Mouse (Mus musculus): ENCODE results near the gene Rest. TPM values are rescaled to one million over a fixed set of nuclear protein-coding genes. Genes with fewer than 3 reads are reported as not detected.
"Not testable (repeated sequence)": the region's sequence is repeated elsewhere in the genome, so short reads cannot be mapped to it uniquely, and the experiment has no call there.

The Rest gene
- 9.8 and 9.9 TPM in 2 replicates for total RNA-seq (2014; rRNA removed)
- polyA plus RNA-seq (2012; rRNA removed), result 3.3 and 3.7 TPM in 2 replicates

- TF ChIP-seq POLR2A (IDR thresholded peaks at IDR 0.05; ENCODE audit: extremely low read depth, insufficient read depth, low read length), result peak; percentile 70; the same call in 1 of the 2 replicates
- TF ChIP-seq CTCF (IDR thresholded peaks at IDR 0.05; ENCODE audit: low read depth, low read length), result no peak
- Histone ChIP-seq H3K27ac (replicated peaks; ENCODE audit: insufficient read depth, low read depth, low read length) (peak within 1 kb of the TSS; percentile 76), H3K4me1 (ENCODE audit: control insufficient read depth, insufficient read depth, low read length) (peaks cover 2% of the 10 kb centered on the region), H3K36me3 (ENCODE audit: control insufficient read depth, insufficient read depth, low read length) (peaks cover 7% of the 10 kb centered on the region; the same call in 1 of the 2 replicates), H3K27me3 (ENCODE audit: control insufficient read depth, insufficient read depth, low read length) (no peaks in the 10 kb centered on the region), H3K4me3 (ENCODE audit: insufficient read depth, low read depth, low read length) (peak within 1 kb of the TSS; percentile 79), H3K9ac (ENCODE audit: low read depth, low read length) (peak within 1 kb of the TSS; percentile 90), H3K79me2 (ENCODE audit: control insufficient read depth, insufficient read depth, low read length) (peaks cover 17% of the 10 kb centered on the region)
- WGBS, result under 1% methylated on average over 58 of the region's 78 CpGs
- DNase-seq (ENCODE audit: extremely low read depth, low read depth, low spot score), result peak; percentile 66
Observed at GRCm38 (mm10) chr5:77265081-77265670, at the start of gene Rest. Rest (plus strand) TSS chr5:77265491.

GRCm38 (mm10) chr5:77217211-77217610, 48.1 kb upstream of the Rest start:
- H3K4me1 ChIP-seq (ENCODE audit: control insufficient read depth, insufficient read depth, low read length), result no peaks in the 10 kb centered on the region
- no peaks in the 10 kb centered on the region for H3K27me3 ChIP-seq (ENCODE audit: control insufficient read depth, insufficient read depth, low read length)
- DNase-seq (ENCODE audit: extremely low read depth, low read depth, low spot score), result peak; percentile 67
- 10% methylated on average over 9 of the region's 9 CpGs for WGBS
- H3K36me3 ChIP-seq (ENCODE audit: control insufficient read depth, insufficient read depth, low read length), result no peaks in the 10 kb centered on the region
- H3K9ac ChIP-seq (ENCODE audit: low read depth, low read length), result no peak overlapping the region
- no peaks in the 10 kb centered on the region for H3K79me2 ChIP-seq (ENCODE audit: control insufficient read depth, insufficient read depth, low read length)
- H3K27ac ChIP-seq (replicated peaks; ENCODE audit: insufficient read depth, low read depth, low read length), result no peak overlapping the region
- H3K4me3 ChIP-seq (ENCODE audit: insufficient read depth, low read depth, low read length), result no peak overlapping the region
- no peak for TF ChIP-seq POLR2A (IDR thresholded peaks at IDR 0.05; ENCODE audit: extremely low read depth, insufficient read depth, low read length)
- peak; percentile 60 for TF ChIP-seq CTCF (IDR thresholded peaks at IDR 0.05; ENCODE audit: low read depth, low read length)

GRCm38 (mm10) chr5:77217724-77218123, 47.6 kb upstream of the Rest start:
- TF ChIP-seq CTCF (IDR thresholded peaks at IDR 0.05; ENCODE audit: low read depth, low read length) (no peak), POLR2A (IDR thresholded peaks at IDR 0.05; ENCODE audit: extremely low read depth, insufficient read depth, low read length) (no peak)
- Histone ChIP-seq H3K9ac (ENCODE audit: low read depth, low read length) (no peak overlapping the region), H3K27ac (replicated peaks; ENCODE audit: insufficient read depth, low read depth, low read length) (no peak overlapping the region), H3K79me2 (ENCODE audit: control insufficient read depth, insufficient read depth, low read length) (no peaks in the 10 kb centered on the region), H3K27me3 (ENCODE audit: control insufficient read depth, insufficient read depth, low read length) (no peaks in the 10 kb centered on the region), H3K4me1 (ENCODE audit: control insufficient read depth, insufficient read depth, low read length) (no peaks in the 10 kb centered on the region), H3K36me3 (ENCODE audit: control insufficient read depth, insufficient read depth, low read length) (no peaks in the 10 kb centered on the region), H3K4me3 (ENCODE audit: insufficient read depth, low read depth, low read length) (no peak overlapping the region)
- 30% methylated on average over 2 of the region's 2 CpGs for WGBS
- no peak for DNase-seq (ENCODE audit: extremely low read depth, low read depth, low spot score)

- Histone ChIP-seq H3K4me1 (ENCODE audit: control insufficient read depth, insufficient read depth, low read length) (no peaks in the 10 kb centered on the region), H3K9ac (ENCODE audit: low read depth, low read length) (no peak overlapping the region), H3K36me3 (ENCODE audit: control insufficient read depth, insufficient read depth, low read length) (no peaks in the 10 kb centered on the region), H3K27ac (replicated peaks; ENCODE audit: insufficient read depth, low read depth, low read length) (no peak overlapping the region), H3K79me2 (ENCODE audit: control insufficient read depth, insufficient read depth, low read length) (no peaks in the 10 kb centered on the region), H3K4me3 (ENCODE audit: insufficient read depth, low read depth, low read length) (no peak overlapping the region), H3K27me3 (ENCODE audit: control insufficient read depth, insufficient read depth, low read length) (no peaks in the 10 kb centered on the region)
- TF ChIP-seq POLR2A (IDR thresholded peaks at IDR 0.05; ENCODE audit: extremely low read depth, insufficient read depth, low read length) (no peak), CTCF (IDR thresholded peaks at IDR 0.05; ENCODE audit: low read depth, low read length) (peak; percentile 63; the same call in 1 of the 2 replicates)
- DNase-seq (ENCODE audit: extremely low read depth, low read depth, low spot score), result peak; percentile 4
- WGBS, result 74% methylated on average over 11 of the region's 11 CpGs
Observed at GRCm38 (mm10) chr5:77223043-77223975, 42.0 kb upstream of the Rest start.

GRCm38 (mm10) chr5:77228986-77229385, 36.3 kb upstream of the Rest start:
- WGBS, result 33% methylated on average over 1 of the region's 1 CpGs
- H3K4me3 ChIP-seq (ENCODE audit: insufficient read depth, low read depth, low read length), result no peak overlapping the region
- no peaks in the 10 kb centered on the region for H3K79me2 ChIP-seq (ENCODE audit: control insufficient read depth, insufficient read depth, low read length)
- H3K36me3 ChIP-seq (ENCODE audit: control insufficient read depth, insufficient read depth, low read length), result no peaks in the 10 kb centered on the region
- H3K9ac ChIP-seq (ENCODE audit: low read depth, low read length), result no peak overlapping the region
- TF ChIP-seq CTCF (IDR thresholded peaks at IDR 0.05; ENCODE audit: low read depth, low read length), result peak; percentile 50
- TF ChIP-seq POLR2A (IDR thresholded peaks at IDR 0.05; ENCODE audit: extremely low read depth, insufficient read depth, low read length), result no peak
- H3K4me1 ChIP-seq (ENCODE audit: control insufficient read depth, insufficient read depth, low read length), result no peaks in the 10 kb centered on the region
- peak; percentile 41 for DNase-seq (ENCODE audit: extremely low read depth, low read depth, low spot score)
- no peaks in the 10 kb centered on the region for H3K27me3 ChIP-seq (ENCODE audit: control insufficient read depth, insufficient read depth, low read length)
- H3K27ac ChIP-seq (replicated peaks; ENCODE audit: insufficient read depth, low read depth, low read length), result no peak overlapping the region

GRCm38 (mm10) chr5:77231863-77232262, 33.4 kb upstream of the Rest start:
- WGBS, result 92% methylated on average over 4 of the region's 4 CpGs
- not testable (repeated sequence) for H3K27me3 ChIP-seq (ENCODE audit: control insufficient read depth, insufficient read depth, low read length); H3K79me2 ChIP-seq (ENCODE audit: control insufficient read depth, insufficient read depth, low read length); H3K4me3 ChIP-seq (ENCODE audit: insufficient read depth, low read depth, low read length); H3K36me3 ChIP-seq (ENCODE audit: control insufficient read depth, insufficient read depth, low read length); H3K9ac ChIP-seq (ENCODE audit: low read depth, low read length); H3K4me1 ChIP-seq (ENCODE audit: control insufficient read depth, insufficient read depth, low read length); H3K27ac ChIP-seq (replicated peaks; ENCODE audit: insufficient read depth, low read depth, low read length); DNase-seq (ENCODE audit: extremely low read depth, low read depth, low spot score)

Measured in liver, adult 2 months (tissue).